Mouse (Mus musculus): Measurements from ENCODE around the gene Cst13.
A peak's percentile ranks its signal among the peaks of the same experiment; 100 is the strongest.
"Not testable (repeated sequence)": the region's sequence is repeated elsewhere in the genome, so short reads cannot be mapped to it uniquely, and the experiment has no call there.

Cst13 gene

DNA sequence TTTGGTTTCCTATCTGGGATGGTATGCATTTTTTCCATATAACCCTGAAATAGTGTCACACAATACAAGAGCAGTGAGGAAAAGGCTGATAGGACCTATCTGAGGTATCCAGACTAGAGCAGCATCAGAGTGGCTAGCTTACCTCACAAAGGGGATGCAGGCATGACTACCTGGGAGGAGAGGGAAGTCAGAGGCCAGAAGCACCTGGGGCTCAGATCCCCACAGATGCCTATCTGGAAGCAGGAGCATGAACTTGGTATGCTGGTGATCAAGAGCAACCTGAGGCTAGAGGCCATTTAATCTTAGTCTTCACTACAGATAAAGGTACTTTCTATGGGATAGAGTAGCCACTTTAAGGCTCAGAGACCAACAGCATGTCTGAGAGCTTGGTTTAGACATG lies at the start of gene Cst13:
Gene Cst13 (plus strand): TSS at position 173 of the 400 bp plus-strand sequence.
- DNase-seq (ENCODE audit: low spot score) = no peak

DNA sequence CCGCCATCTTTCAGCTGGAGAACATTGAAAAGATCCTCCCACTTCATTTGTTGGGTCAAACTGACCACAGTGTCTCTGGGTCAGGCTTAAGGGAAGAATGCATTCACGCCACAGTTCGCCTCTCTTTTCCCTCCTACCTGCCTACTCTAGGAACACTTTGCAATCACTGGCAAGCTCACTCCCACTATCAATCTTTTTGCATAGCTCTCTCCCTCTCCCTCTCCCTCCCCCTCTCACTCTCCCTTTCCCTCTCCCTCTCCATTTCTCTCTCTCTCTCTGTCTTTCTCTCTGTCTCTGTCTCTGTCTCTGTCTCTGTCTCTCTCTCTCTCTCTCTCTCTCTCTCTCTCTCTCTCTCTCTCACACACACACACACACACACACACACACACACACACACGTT lies 48.5 kb upstream of the Cst13 start, which contains the start of gene Cst11:
Gene Cst11 (minus strand): TSS at position 101 of the 400 bp plus-strand sequence.
- not testable (repeated sequence) for DNase-seq (ENCODE audit: low spot score)

DNA sequence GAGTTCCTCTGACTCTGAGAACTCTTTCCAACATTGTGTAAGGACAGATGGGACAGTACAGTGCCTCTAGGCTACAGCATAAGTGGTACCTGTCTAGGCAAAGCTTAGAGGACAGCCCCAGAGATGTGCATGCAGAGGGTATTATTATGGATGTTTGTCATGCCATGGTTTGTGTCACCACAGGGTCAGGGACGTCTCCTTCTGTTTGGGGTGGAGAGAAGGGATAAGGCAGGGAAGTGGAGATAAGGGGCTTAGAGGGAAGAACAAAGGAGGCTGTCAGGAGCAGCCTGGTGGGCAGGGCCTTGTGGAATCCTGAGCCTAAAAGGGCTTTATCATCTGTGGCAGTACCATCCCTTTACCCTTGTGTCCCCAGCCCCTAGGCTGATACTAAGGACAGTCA lies 38.2 kb upstream of the Cst13 start, which contains the start of gene 8030411F24Rik:
Gene 8030411F24Rik (plus strand): TSS at position 301 of the 400 bp plus-strand sequence.
- DNase-seq (ENCODE audit: low spot score) = no peak

DNA sequence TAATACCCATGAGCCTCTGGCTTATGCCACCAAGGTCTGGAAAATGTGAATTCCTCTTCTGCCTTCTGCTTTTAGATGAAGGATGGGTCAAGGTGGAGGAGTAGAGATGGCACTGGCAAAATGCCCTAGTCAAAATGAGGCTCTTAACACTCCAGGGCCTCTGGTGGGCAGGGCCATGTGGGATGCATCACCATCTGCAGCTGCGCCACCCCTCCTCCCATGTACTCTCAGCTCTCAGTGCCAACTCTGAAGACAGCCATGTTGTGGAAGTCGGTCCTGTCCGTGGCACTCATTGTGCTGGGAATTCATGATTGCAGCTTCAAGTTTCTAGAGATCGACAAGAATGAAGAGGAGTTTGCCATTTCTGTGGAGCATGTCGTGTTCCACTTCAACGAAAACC lies 30.7 kb upstream of the Cst13 start, which contains the start of gene Cst12:
Gene Cst12 (plus strand): TSS at position 220 of the 400 bp plus-strand sequence.
- no peak for DNase-seq (ENCODE audit: low spot score)

DNA sequence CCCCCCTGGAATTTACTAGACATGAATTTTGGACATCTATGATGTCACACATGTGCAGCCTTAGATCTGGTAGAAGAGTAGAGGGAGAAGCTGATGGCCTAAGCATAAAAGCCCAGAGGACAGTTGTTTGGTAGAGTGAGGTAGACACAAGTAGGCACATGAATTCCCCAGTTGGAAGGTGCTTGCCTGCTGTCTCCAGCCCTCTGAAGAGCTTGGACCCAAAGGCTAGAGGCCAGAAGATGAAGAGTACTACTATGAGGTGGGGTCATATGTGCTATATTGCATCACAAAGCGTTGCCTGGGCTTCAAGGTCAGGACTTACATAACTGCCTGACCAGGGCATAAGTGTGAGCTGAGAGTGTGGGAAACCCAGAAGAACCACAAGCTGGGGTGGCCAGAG lies 21.4 kb upstream of the Cst13 start, which contains the start of gene Cst8:
Gene Cst8 (plus strand): TSS at position 301 of the 400 bp plus-strand sequence.
- no peak for DNase-seq (ENCODE audit: low spot score)

DNA sequence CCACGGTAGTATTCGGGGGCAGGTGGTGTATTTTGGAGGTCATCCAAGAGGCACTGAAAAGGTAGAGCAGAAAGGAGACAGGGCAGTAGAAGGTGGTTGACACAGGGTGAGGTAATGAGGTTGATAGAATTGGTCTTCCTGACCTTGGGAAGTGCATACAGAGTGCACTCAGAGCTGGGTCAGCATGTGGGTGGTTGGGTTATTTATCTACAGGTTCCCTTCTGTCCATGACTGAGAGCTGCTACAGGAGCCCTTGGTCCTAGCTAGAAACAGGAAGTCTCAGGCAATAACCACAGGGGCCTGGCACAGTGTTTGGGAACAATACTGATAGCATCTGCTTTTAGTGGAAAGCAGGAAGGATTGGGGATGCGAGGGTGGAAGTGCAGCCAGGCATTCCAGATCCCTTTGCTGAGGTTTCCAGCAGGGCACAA lies 18.4 kb upstream of the Cst13 start:
- DNase-seq (ENCODE audit: low spot score) = no peak

DNA sequence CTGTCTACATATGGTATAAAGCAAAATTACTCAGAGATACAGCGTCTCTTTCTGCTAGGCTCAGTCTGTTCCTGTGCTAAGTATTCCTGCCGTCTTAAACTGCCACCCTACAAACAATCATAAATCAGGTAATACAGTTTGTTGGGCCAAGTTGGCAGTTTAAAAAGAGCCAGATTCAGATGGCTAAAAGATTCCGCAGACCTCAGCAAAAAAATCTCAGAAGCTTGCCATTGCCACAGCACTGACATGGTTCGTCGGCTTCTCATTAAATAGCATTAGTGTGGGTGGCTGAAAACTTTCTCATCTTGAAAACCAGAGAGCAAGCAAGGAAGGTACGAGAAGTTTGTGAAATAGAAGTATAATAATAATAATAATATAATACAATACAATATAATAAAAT lies 13.2 kb upstream of the Cst13 start:
- no peak for DNase-seq (ENCODE audit: low spot score)

DNA sequence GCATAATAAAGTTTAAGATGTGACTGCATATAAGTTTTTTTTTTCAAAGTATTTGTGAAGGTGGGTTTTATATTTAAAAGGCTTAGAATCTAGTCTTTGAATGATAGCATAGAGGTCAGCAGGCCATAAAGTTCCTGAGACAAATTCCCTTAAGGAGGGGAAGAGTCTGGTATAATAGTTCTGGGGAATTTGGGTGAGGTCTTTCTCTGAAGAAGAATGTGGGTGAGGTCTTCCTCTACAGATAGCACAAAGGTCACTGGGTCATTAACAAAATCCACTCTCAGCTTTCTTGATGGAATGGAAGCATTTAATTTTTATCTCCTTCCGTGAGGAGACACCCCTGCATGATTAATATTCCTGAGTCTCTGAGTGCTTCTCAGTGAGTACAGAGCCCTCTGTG lies 6.1 kb downstream of the Cst13 start:
- DNase-seq (ENCODE audit: low spot score) = no peak

DNA sequence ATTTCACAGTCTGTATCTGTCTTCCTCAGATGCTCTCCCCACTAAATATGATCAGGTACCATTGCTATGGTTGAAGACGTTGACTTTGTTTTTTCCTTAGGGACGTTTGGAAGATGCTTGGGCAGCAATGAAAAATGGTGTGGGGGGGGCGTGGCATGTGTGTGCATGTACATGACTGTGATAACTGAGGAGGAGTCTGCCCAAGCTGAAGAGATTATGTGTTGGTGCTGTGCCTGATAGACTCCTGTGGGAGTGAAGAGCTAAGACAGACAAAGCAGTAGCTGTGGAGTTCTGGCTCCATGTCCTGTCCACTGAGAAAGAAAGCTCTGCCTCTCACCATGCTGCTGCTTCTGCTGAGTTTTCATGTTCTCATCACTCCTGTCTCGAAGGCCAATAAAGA lies 15.0 kb downstream of the Cst13 start, which contains the start of gene Cst9:
Gene Cst9 (plus strand): TSS at position 236 of the 400 bp plus-strand sequence.
- no peak for DNase-seq (ENCODE audit: low spot score)

DNA sequence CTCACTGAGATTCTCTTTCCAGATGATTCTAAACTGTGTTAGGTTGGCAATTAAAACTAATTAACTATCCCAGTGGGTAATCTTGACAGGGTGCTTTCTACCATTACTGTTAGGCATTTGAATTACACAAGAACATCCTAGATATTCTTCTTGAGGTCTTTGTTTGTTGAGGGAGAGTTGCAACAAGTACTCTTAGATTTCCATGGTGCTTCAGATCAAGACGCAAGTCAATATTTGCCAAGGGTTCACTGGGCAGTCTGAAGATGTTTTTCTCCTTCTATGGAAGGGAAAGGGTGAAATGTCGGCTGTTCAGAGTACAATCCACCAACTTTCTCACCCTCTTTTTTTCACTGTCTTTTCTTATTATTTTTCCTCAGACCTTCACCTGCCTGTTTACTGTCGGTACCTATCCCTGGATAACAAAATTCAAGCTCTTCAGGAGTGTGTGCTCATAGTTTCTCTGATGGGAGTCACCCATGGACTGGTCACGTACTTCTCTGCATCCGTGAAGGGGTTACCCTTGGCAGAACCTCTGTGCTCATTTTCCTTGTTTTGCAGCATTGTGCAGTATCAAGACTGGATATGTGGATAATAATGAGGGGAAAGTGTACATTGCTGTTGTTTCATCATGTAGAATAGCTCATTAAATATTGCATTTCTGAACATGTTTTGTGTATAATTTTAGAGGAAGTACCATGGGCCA lies 18.3 kb downstream of the Cst13 start:
- no peak for DNase-seq (ENCODE audit: low spot score)

DNA sequence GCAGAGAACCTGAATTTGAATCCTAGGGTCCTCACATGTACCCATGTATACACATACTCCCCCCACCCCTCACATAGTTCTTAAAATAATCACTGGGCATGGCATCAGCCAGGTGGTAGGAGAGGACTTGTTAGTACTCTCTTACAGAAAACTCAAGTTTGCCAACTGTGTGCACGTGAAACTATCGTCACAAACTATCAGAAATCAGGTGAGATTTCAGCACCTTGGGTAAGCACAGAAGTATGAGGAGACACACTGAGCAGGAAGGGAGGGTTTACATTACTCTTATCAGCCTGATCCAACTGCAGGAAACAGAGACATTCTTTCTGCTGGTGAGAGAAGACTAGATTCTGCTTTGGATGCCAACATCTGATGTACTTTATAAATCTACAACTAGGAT lies 19.3 kb downstream of the Cst13 start:
- DNase-seq (ENCODE audit: low spot score) = no peak

DNA sequence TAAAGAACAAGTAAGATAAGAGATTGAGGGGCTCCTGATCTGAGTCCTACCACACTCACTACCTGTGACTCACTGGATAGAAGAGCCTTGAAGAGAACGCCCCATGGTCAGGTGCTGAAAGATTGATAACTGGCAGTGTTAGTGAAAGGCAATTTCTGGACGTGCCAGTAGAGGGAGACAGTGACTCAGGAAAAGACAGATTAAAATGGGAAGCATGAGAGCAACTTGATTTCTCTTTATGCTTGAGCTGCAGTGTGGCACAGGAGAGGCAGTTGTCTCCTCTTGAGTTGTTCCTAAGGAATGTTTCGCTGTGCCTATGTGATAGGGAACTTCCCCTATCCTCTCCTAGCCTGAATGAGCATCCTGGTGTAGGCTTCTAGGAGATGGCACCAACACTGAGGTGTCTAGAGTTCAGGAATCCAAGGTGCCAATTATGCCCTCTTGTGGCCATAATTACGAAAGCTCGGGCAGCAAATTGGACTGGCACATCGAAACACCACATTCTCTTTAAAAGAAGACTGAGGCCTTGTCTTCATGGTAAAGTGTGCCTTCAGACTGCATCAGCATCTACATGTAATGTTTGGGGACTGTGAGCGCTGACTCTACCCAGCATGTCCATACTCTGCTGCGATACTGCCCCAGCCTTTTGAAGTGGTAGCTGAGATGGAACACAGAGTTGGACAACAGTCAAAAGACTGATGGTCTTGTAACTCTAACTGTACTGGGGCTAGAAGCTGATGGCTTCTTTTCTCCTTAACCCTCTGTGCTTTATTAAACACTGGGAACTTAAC lies 31.4 kb downstream of the Cst13 start:
- peak; percentile 82 for DNase-seq (ENCODE audit: low spot score)

DNA sequence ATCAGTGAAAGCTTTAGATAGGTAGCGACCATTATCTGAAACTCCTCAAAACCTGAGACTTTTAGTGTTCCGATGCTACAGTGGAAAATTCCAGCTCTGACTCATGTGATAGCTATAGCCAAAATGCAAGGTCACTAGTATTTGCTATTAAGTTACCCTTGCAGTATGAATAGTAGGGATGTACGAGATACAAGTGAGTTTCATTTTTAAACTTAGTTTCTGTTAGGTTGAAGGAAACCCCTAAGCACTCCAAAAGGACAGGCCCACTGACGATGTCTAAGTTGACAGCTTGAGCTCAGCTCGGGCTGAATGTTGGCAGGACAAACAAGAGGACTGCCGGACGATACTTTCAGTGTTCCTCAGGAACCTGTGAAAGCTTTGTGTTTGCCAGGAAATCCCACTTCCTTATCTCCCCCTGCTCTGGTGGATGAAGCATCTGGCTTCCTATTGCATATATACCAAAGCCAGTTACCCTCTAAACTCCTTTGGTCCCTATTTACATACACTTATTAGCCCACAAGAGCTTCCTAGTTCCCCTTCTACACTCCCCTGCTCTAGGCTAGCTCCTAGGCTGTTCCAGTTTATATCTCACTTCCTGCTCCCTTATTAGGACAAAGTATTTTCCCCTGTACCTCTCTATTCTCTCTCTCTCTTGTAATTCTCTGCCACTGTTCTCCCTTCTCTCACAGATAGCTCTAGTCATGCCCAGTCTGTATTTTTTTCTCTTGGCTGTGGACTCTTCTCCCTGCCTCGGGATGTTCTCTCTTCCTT lies 36.9 kb downstream of the Cst13 start:
- no peak for DNase-seq (ENCODE audit: low spot score)

DNA sequence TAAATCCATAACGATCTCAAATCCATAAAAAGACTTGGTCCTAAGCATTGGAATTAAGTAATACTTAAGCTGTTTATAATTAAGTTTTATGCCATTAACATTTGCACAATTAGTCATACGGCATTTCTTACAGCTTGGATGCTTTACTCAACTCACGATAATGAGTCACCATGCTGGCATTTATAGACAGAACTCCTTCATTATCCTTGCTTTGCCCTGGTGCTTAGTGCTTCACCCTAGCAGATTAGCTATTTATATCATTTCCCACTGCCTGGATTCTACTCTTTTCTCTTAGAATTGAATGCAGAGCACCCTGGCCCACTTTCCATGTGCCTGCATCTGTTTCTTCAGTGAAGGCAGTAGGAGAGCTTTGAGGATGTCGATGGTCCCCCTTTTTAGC lies 37.6 kb downstream of the Cst13 start:
- no peak for DNase-seq (ENCODE audit: low spot score)

DNA sequence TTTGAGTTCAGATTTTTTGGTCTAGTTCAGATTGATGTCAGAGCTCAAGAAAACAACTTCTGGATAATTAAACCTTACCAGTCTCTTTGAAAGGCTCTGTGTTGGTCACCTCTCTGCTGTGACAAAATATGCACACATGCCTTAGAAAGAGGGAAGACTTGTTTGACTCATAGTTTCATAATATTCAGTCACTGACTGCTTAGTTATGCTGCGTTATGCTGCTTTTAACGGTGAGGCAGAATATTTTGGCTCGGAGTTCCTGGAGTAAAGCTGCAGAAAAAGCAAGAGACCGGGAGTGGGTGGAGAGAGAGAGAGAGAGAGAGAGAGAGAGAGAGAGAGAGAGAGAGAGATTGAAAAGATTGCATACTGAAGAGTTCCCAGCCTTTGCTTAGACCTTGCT lies 41.1 kb downstream of the Cst13 start:
- no peak for DNase-seq (ENCODE audit: low spot score)

DNA sequence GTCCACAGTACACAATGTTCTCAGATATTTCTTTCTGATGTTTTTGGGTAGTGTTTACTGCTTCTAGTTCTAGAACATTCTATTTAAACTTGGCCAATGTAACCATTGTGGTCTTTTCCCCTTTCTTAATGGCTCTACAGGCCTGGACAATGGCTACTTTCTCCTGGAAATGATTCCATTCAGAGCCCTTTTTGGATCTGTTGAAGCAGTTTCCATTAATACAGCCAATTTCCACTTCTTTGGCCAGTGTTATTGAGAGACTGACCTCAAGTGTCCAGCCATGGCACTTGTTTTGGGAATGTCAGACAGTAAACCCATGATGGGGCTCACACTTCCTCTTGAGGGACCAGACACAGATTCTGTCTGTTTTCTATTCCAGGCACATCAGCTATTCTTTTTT lies 41.8 kb downstream of the Cst13 start:
- no peak for DNase-seq (ENCODE audit: low spot score)

DNA sequence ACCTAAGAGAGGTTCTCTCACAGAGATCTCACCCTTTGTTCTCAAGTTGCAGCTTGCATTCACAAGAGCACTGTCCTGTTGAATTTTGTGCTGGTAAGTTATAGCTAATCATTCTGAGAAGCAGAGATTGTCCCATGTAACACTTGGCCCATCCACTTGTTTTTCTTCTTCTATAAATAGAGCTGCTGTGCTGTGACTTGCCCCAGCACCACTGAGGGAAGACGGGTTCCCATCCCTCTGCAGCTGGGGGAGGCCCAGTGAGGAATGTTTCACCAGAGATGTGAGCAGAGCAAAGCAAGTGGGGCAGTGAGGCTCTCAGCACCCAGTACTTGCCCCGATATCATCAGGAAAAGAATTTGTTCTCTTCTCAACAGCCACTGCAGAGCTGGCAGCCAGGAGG lies 45.1 kb downstream of the Cst13 start, which contains the start of gene 9230104L09Rik:
Gene 9230104L09Rik (minus strand): TSS at position 73 of the 400 bp plus-strand sequence.
- DNase-seq (ENCODE audit: low spot score) = no peak

DNA sequence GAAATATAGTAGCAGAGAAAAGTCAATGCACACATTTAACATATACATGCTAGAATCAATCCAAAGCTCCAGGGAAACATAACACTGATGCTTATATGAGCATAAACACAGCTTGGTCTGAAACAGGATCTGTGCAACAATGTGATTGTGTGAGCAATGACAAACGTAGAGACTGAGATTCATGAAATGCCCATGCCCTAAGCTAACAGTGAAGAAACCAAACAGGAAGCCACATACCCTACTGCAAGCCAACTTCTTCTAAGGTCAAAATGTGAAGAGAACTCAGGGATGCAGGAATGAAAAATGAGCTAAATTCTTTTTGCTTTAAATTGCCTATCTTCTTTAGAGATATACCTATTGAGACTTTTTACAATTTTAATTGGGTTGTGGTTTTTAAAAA lies 49.1 kb downstream of the Cst13 start:
- DNase-seq (ENCODE audit: low spot score) = no peak

DNA sequence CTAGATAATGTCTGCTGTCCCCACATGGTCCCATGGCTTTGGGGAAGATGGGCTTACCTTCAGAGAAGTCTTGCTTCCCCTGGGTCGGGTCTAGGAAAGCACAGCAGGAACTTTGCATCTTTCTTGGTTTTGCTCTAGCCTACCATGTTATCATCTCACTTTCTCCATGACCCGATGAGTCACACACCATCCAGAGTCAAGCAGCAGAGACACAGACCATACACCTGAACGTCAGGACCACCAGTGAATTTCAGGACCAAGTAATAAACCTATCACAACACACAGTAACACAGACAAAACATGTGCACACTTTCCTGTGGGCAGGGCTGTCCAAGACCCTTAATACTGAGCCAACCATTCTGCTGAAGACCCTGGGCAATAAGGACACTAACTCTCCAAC lies 50.6 kb downstream of the Cst13 start:
- no peak for DNase-seq (ENCODE audit: low spot score)

DNA sequence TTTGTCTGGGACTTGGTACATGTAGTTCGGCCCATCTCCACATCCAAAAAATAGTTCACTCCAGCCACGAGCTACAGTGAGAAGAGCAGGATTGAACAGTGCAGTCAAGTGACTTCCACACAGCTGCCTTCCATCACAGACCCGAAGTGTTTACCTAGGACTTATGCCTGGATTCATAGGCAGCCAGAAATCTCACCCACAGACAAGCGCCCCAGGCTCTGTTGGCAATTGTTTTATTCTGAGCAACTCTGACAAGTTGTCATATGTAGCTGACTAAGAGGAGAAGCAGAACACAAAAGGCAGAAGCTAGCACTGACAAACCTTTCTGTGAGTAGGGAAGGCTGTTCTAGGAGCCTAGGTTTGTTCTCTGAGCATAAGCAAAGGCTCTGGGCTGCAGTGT lies 53.0 kb downstream of the Cst13 start:
- no peak for DNase-seq (ENCODE audit: low spot score)

DNA sequence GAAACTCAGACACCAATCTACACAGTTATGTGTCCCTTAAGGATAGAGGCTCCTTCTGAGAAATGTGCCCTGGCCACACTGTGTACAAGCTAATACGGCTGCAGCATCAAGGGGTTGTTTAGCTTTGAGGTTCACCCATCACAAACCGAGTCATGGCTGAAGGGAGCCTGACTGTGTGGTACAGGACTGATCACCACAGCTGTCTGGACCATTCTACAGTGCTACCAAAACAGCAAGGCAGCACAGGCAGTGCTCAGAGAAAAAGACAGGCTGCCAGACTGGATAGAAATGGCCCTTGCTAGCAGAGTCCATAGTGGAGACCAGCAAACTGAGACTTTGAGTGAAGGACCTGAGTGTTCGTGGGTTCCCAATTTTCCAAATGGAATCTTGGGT lies 54.3 kb downstream of the Cst13 start:
- DNase-seq (ENCODE audit: low spot score) = no peak

All from embryo, embryonic 10 days (tissue).